Mouse (Mus musculus): Measurements from ENCODE around the gene Mxi1. TPM values are rescaled to one million over a fixed set of nuclear protein-coding genes. Genes with fewer than 3 reads are reported as not detected.

Gene Mxi1
- total and polyA plus RNA-seq, 3 experiments, result 10.6 to 19.9 (median 18.9) TPM

GRCm38 (mm10) chr19:53424629-53425028 is 114.3 kb downstream of the Mxi1 start:
- no peak for TF ChIP-seq USF2 (conservative IDR thresholded peaks at IDR 0.05; ENCODE audit: low read depth, low read length)
- TF ChIP-seq NRF1 (IDR thresholded peaks at IDR 0.05; ENCODE audit: low read depth, low read length), result no peak
- TF ChIP-seq ZC3H11A (IDR thresholded peaks at IDR 0.05; ENCODE audit: low read depth, low read length), result no peak
- peak; percentile 52 for TF ChIP-seq JUND (conservative IDR thresholded peaks at IDR 0.05; ENCODE audit: low read depth, low read length)
- peak; percentile 88 for TF ChIP-seq MAFK (IDR thresholded peaks at IDR 0.05; ENCODE audit: insufficient replicate concordance, low read length)
- no peak; the same call in 1 of the 2 replicates for TF ChIP-seq RAD21 (IDR thresholded peaks at IDR 0.05; ENCODE audit: low read depth, low read length)
- peak; percentile 72 for TF ChIP-seq MAZ (IDR thresholded peaks at IDR 0.05; ENCODE audit: low read depth, low read length)
- peak; percentile 74 for TF ChIP-seq ELF1 (IDR thresholded peaks at IDR 0.05; ENCODE audit: low read depth, low read length)
- TF ChIP-seq CHD1 (IDR thresholded peaks at IDR 0.05; ENCODE audit: low read depth, low read length), result no peak; the same call in 1 of the 2 replicates
- TF ChIP-seq MEF2A (IDR thresholded peaks at IDR 0.05; ENCODE audit: borderline replicate concordance, low read depth, low read length), result peak; percentile 98
- TF ChIP-seq POLR2AphosphoS2 (IDR thresholded peaks at IDR 0.05; ENCODE audit: low read depth, low read length), result no peak
- peak; percentile 17; the same call in 1 of the 2 replicates for TF ChIP-seq SMC3 (IDR thresholded peaks at IDR 0.05; ENCODE audit: low read depth, low read length)
- TF ChIP-seq MXI1 (IDR thresholded peaks at IDR 0.05; ENCODE audit: low read depth, low read length), result no peak
- peak; percentile 36; the same call in 1 of the 2 replicates for TF ChIP-seq MYC (IDR thresholded peaks at IDR 0.05; ENCODE audit: low read depth, low read length)
- no peak for TF ChIP-seq KAT2A (IDR thresholded peaks at IDR 0.05; ENCODE audit: insufficient replicate concordance, low read length)
- peak; percentile 50; the same call in 1 of the 2 replicates for TF ChIP-seq ZNF384 (IDR thresholded peaks at IDR 0.05; ENCODE audit: low read depth, low read length)
- no peak for TF ChIP-seq UBTF (IDR thresholded peaks at IDR 0.05; ENCODE audit: low read depth, low read length)
- TF ChIP-seq IRF4 (IDR thresholded peaks at IDR 0.05; ENCODE audit: low read depth, low read length), result peak; percentile 96
- TF ChIP-seq POLR2A (IDR thresholded peaks at IDR 0.05; ENCODE audit: low read depth, low read length), result peak; percentile 72
- TF ChIP-seq PAX5 (IDR thresholded peaks at IDR 0.05; ENCODE audit: low read length), result no peak
- peak; percentile 78 for TF ChIP-seq SIN3A (IDR thresholded peaks at IDR 0.05; ENCODE audit: low read length)
- peak; percentile 61 for TF ChIP-seq JUN (IDR thresholded peaks at IDR 0.05; ENCODE audit: insufficient read depth, low read depth, low read length)
- TF ChIP-seq ETS1 (conservative IDR thresholded peaks at IDR 0.05; ENCODE audit: low read depth, low read length), result peak; percentile 98
- TF ChIP-seq GABPA (IDR thresholded peaks at IDR 0.05; ENCODE audit: insufficient replicate concordance, low read depth, low read length), result no peak
- no peak for TF ChIP-seq CTCF (conservative IDR thresholded peaks at IDR 0.05 in 1 of 2, IDR thresholded peaks at IDR 0.05 in 1 of 2; ENCODE audit: low read depth in 2 of 2, low read length in 2 of 2)
- TF ChIP-seq CHD2 (IDR thresholded peaks at IDR 0.05; ENCODE audit: low read length), result peak; percentile 86
- no peak; the same call in 1 of the 2 replicates for TF ChIP-seq MAX (IDR thresholded peaks at IDR 0.05; ENCODE audit: low read length)
- no peak for TF ChIP-seq ZMIZ1 (IDR thresholded peaks at IDR 0.05; ENCODE audit: low read depth, low read length)
- TF ChIP-seq EP300 (IDR thresholded peaks at IDR 0.05; ENCODE audit: low read length), result peak; percentile 97
- TF ChIP-seq USF1 (IDR thresholded peaks at IDR 0.05; ENCODE audit: low read depth, low read length), result no peak
- peak; percentile 58; the same call in 1 of the 2 replicates for TF ChIP-seq NELFE (IDR thresholded peaks at IDR 0.05; ENCODE audit: low read depth, low read length)
- peak; percentile 81; the same call in 1 of the 2 replicates for TF ChIP-seq RCOR1 (conservative IDR thresholded peaks at IDR 0.05; ENCODE audit: low read depth, low read length)
- TF ChIP-seq HCFC1 (IDR thresholded peaks at IDR 0.05; ENCODE audit: low read depth, low read length), result peak; percentile 56; the same call in 1 of the 2 replicates
- peak; percentile 99 for TF ChIP-seq TCF12 (IDR thresholded peaks at IDR 0.05; ENCODE audit: low read depth, low read length)
- no peak; the same call in 1 of the 2 replicates for TF ChIP-seq E2F4 (IDR thresholded peaks at IDR 0.05; ENCODE audit: insufficient replicate concordance, low read depth, low read length)
- TF ChIP-seq BHLHE40 (IDR thresholded peaks at IDR 0.05; ENCODE audit: low read depth, low read length), result peak; percentile 96
- peak; percentile 81 for TF ChIP-seq TBP (conservative IDR thresholded peaks at IDR 0.05; ENCODE audit: low read depth, low read length)
- TF ChIP-seq ZKSCAN1 (IDR thresholded peaks at IDR 0.05; ENCODE audit: borderline replicate concordance, low read depth, low read length), result no peak
- peaks cover 0 to 11% of the 10 kb centered on the region in 2 experiments for H3K36me3 ChIP-seq (replicated peaks in 1 of 2; ENCODE audit: control insufficient read depth in 1 of 2, insufficient read depth in 1 of 2, low read length in 1 of 2)
- no peaks in the 10 kb centered on the region for H3K9me3 ChIP-seq (replicated peaks; ENCODE audit: low read length)
- no peaks in the 10 kb centered on the region for H3K27me3 ChIP-seq (replicated peaks)
- peak overlapping the region; percentile 33 to 65 (median 48) for H3K4me3 ChIP-seq (replicated peaks in 1 of 3; ENCODE audit: low read depth in 2 of 3, low read length in 2 of 3, poor library complexity in 1 of 3)
- DNase-seq (ENCODE audit: extremely low read depth), result peak; percentile 98
- peak overlapping the region; percentile 100 for H3K27ac ChIP-seq (ENCODE audit: insufficient read depth, low read depth)
- H3K79me2 ChIP-seq (replicated peaks; ENCODE audit: control insufficient read depth, extremely low read depth, insufficient read depth, poor library complexity, severe bottlenecking), result no peaks in the 10 kb centered on the region
- H3K9ac ChIP-seq (ENCODE audit: insufficient read depth, low read depth), result peak overlapping the region; percentile 94
- dilution Hi-C loops (cut with MboI; ENCODE audit: extremely low pct_ligation_motif_present, extremely low pct_unique_long_range_greater_than_20kb, low sequenced_read_pairs) (no loop called here), in situ Hi-C loops (cut with MboI; ENCODE audit: low pct_ligation_motif_present, low pct_unique_long_range_greater_than_20kb, low sequenced_read_pairs) (loop anchor here (10.0 kb wide), 1 partner anchor 110 kb away; no protein-coding TSS in a partner anchor)
- H3K4me2 ChIP-seq (ENCODE audit: insufficient read depth, low read depth, poor library complexity, severe bottlenecking), result peak overlapping the region; percentile 80
- peaks cover 35 to 71% of the 10 kb centered on the region in 2 experiments for H3K4me1 ChIP-seq (ENCODE audit: control insufficient read depth in 1 of 2, insufficient read depth in 2 of 2)

Data from CH12.LX (cell line).